Mouse (Mus musculus) Muller cell, postnatal 12 days (primary cell): ENCODE measurements around the gene Ceacam16.
A peak's percentile ranks its signal among the peaks of the same experiment; 100 is the strongest.

Source experiments
- DNase-seq: peaks from one replicate; pipeline ENCODE4 v3.0.0-alpha.2; 2015; ENCODE audit errors: inconsistent ontology term

Gene Ceacam16

GRCm38 (mm10) chr7:19861199-19861598 lies at the start of gene Ceacam16:
Gene Ceacam16, minus strand, starts transcription at chr7:19861299.
- no peak for DNase-seq

- DNase-seq: peak; percentile 64
Observed at GRCm38 (mm10) chr7:19910421-19911291, 49.6 kb upstream of the Ceacam16 start.

GRCm38 (mm10) chr7:19889881-19890280 lies 28.8 kb upstream of the Ceacam16 start:
- no peak for DNase-seq

GRCm38 (mm10) chr7:19887849-19888248 lies 26.8 kb upstream of the Ceacam16 start, which contains the start of gene Ceacam19:
Gene Ceacam19, minus strand, starts transcription at chr7:19887965.
- DNase-seq: no peak

- no peak for DNase-seq
Observed at GRCm38 (mm10) chr7:19880754-19881153, 19.7 kb upstream of the Ceacam16 start.

GRCm38 (mm10) chr7:19876781-19877425 lies 15.8 kb upstream of the Ceacam16 start:
- DNase-seq: peak; percentile 72

- DNase-seq: peak; percentile 55
Observed at GRCm38 (mm10) chr7:19875948-19876682, 15.0 kb upstream of the Ceacam16 start.

GRCm38 (mm10) chr7:19871943-19872601 lies 11.0 kb upstream of the Ceacam16 start:
- no peak for DNase-seq

- DNase-seq: no peak
Observed at GRCm38 (mm10) chr7:19871137-19871621, 10.1 kb upstream of the Ceacam16 start.

GRCm38 (mm10) chr7:19867751-19868399 lies 6.8 kb upstream of the Ceacam16 start:
- DNase-seq: no peak

GRCm38 (mm10) chr7:19866490-19866889 lies 5.4 kb upstream of the Ceacam16 start:
- no peak for DNase-seq

GRCm38 (mm10) chr7:19865246-19866036 lies 4.3 kb upstream of the Ceacam16 start:
- no peak for DNase-seq

- no peak for DNase-seq
Observed at GRCm38 (mm10) chr7:19864241-19864640, 3.1 kb upstream of the Ceacam16 start.

- no peak for DNase-seq
Observed at GRCm38 (mm10) chr7:19859740-19860139, 1.4 kb downstream of the Ceacam16 start.

GRCm38 (mm10) chr7:19856283-19856682 lies 4.8 kb downstream of the Ceacam16 start:
- DNase-seq: no peak

- DNase-seq: no peak
Observed at GRCm38 (mm10) chr7:19855663-19856062, 5.4 kb downstream of the Ceacam16 start.

- DNase-seq: no peak
Observed at GRCm38 (mm10) chr7:19853526-19853925, 7.6 kb downstream of the Ceacam16 start.

GRCm38 (mm10) chr7:19851858-19852570 lies 9.1 kb downstream of the Ceacam16 start, which contains the start of gene Gm19345:
Gene Gm19345, plus strand, starts transcription at chr7:19852003.
- DNase-seq: peak; percentile 30

- DNase-seq: no peak
Observed at GRCm38 (mm10) chr7:19844521-19845171, 16.5 kb downstream of the Ceacam16 start.
